Mouse (Mus musculus): ENCODE measurements around the gene Cercam. TPM values are rescaled to one million over a fixed set of nuclear protein-coding genes. Genes with fewer than 3 reads are reported as not detected.

The Cercam gene
- total and polyA plus RNA-seq, 2 experiments from 2014 or later, result 22.8 to 28.0 TPM

DNA sequence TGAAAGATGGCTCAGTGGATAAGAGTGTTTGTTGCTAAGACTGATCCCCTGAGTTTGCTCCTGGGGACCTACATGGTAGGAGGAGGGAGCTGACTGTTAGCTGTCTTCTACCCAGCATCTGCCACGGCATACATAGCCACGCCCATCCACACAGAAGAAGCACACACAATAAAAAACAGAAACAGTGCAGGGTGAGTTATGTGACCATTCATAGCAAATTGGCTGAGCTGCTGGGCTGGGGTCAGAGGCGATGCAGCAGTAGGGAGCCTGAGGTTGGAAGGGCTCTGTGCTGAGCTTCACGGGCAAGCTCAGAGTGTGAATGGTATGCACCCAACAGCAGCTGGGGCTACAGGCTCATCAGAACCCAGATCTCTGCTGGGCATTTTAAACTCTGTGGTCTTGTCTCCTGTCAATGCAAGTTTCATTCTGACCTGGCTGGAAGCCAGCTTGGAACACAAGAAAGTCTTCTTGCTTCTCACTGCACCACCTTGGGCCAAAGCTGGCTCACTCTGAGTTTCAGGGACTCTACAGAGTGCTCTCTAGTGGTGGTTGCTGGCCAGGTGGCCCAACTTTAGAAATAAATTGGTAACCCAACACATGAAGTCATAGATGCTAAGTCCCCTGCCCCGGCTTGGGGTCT lies 19.0 kb upstream of the Cercam start:
- H3K9ac ChIP-seq (replicated peaks; ENCODE audit: low read length, poor library complexity, severe bottlenecking), result no peak overlapping the region
- no peak for DNase-seq (ENCODE audit: low spot score)
- H3K9me3 ChIP-seq (ENCODE audit: low read length), result no peaks in the 10 kb centered on the region
- H3K27ac ChIP-seq (ENCODE audit: low read depth, low read length), result no peak overlapping the region
- H3K4me3 ChIP-seq (ENCODE audit: low read depth, low read length), result no peak overlapping the region
- no peaks in the 10 kb centered on the region; the same call in 1 of the 2 replicates for H3K4me1 ChIP-seq (ENCODE audit: insufficient read depth, low read length)
- no peak; the same call in 1 of the 2 replicates for TF ChIP-seq CTCF (IDR thresholded peaks at IDR 0.05)
- H3K4me2 ChIP-seq (ENCODE audit: low read depth, low read length, poor library complexity, severe bottlenecking), result no peak overlapping the region
- ATAC-seq (ENCODE audit: low FRiP score), result no peak
- no peaks in the 10 kb centered on the region for H3K36me3 ChIP-seq (ENCODE audit: insufficient read depth, low read length)
- WGBS, result 45% methylated on average over 5 of the region's 5 CpGs
- no peaks in the 10 kb centered on the region for H3K27me3 ChIP-seq (ENCODE audit: insufficient read depth, low read length)

DNA sequence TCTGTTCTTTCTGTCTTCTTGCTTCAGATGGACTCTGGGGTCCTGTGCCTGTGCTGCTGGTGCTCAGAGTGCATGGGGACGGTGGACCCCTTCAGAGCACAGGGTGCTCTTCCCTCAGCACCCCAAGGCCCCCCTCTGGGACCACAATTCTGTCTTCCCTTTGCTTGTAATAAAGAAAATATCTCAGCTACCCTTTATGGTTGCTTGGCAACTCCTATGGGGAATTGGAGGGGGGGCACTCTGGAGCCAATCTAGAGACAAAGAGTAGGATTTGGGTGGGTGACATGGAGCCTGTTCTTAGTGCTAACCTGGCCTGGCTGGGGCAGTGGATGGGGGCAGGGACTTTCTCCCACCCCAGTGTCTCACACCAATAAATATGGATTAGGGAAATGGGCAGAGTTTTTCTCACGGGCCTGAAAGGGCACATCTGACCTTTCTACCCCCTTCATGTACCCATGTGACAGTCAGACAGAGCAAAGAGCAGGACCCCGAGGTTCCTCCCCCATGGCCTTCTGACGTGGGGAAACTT lies 15.9 kb upstream of the Cercam start:
- H3K4me3 ChIP-seq (ENCODE audit: low read depth, low read length), result no peak overlapping the region
- H3K27me3 ChIP-seq (ENCODE audit: insufficient read depth, low read length), result no peaks in the 10 kb centered on the region
- 9% methylated on average over 4 of the region's 4 CpGs for WGBS
- no peak overlapping the region for H3K9ac ChIP-seq (replicated peaks; ENCODE audit: low read length, poor library complexity, severe bottlenecking)
- H3K4me1 ChIP-seq (ENCODE audit: insufficient read depth, low read length), result no peaks in the 10 kb centered on the region
- H3K36me3 ChIP-seq (ENCODE audit: insufficient read depth, low read length), result no peaks in the 10 kb centered on the region
- DNase-seq (ENCODE audit: low spot score) (no peak), ATAC-seq (ENCODE audit: low FRiP score) (no peak)
- no peak overlapping the region for H3K27ac ChIP-seq (ENCODE audit: low read depth, low read length)
- no peaks in the 10 kb centered on the region for H3K9me3 ChIP-seq (ENCODE audit: low read length)
- no peak for TF ChIP-seq CTCF (IDR thresholded peaks at IDR 0.05)
- H3K4me2 ChIP-seq (ENCODE audit: low read depth, low read length, poor library complexity, severe bottlenecking), result no peak overlapping the region

DNA sequence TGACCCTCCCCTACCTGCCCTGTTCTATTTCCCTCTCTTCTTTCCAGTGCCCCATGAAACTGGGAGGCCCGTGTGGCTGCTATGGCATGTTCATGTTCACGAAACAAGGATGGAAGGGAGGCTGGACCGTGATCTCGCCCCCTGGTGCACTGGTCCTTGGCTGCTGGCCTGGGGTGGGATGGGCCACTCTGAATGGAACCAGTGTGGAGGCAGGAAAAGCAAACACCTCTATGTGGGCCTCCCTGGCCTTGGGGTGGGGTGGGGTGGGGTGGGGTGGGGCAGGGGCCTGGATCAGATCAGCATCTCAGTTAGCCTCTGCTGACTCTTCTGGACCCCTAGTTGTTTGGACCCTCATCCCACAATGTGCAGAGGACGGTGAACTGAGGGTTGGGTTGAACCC lies 15.2 kb upstream of the Cercam start:
- 47% methylated on average over 5 of the region's 5 CpGs for WGBS
- no peak for DNase-seq (ENCODE audit: low spot score)
- TF ChIP-seq CTCF (IDR thresholded peaks at IDR 0.05), result no peak

DNA sequence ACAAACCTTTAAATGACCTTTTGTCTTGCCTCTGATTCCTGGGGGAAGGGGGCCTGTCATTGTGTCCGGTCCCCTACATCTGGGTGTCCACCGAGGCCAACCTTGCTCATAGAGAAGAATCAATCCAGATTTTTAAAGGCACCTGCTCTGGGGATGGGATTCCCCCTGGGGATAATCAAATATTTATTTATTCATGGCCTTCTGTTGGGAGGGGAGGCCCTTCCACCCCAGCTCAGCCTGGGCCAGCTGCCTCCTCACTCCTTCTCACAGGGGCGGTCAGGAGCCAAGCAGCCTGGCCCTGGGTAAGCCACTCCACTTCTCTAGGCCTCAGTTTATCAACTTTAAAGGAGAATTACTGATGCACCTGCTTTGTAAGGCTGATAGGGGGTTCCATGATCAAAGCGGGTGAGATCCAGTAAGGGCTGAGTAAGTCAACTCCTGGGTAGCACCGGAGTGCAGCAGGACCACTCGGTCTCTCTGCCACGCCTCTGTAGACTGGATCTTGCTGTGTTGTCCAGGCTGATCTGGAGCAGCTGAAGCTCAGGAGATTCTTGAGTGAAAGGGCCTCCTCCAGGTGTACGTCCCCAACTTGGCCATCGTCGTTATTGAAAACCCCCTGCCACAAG lies 13.3 kb upstream of the Cercam start:
- DNase-seq (ENCODE audit: low spot score) (no peak), ATAC-seq (ENCODE audit: low FRiP score) (no peak)
- Histone ChIP-seq H3K4me1 (ENCODE audit: insufficient read depth, low read length) (no peaks in the 10 kb centered on the region), H3K4me3 (ENCODE audit: low read depth, low read length) (no peak overlapping the region), H3K27ac (ENCODE audit: low read depth, low read length) (no peak overlapping the region), H3K36me3 (ENCODE audit: insufficient read depth, low read length) (no peaks in the 10 kb centered on the region), H3K9me3 (ENCODE audit: low read length) (no peaks in the 10 kb centered on the region), H3K9ac (replicated peaks; ENCODE audit: low read length, poor library complexity, severe bottlenecking) (no peak overlapping the region), H3K27me3 (ENCODE audit: insufficient read depth, low read length) (no peaks in the 10 kb centered on the region), H3K4me2 (ENCODE audit: low read depth, low read length, poor library complexity, severe bottlenecking) (no peak overlapping the region)
- 49% methylated on average over 10 of the region's 10 CpGs for WGBS
- TF ChIP-seq CTCF (IDR thresholded peaks at IDR 0.05), result no peak

More for the DNA sequence above, 15.2 kb upstream of the Cercam start:
- no peak overlapping the region for H3K4me2 ChIP-seq (ENCODE audit: low read depth, low read length, poor library complexity, severe bottlenecking)
- H3K9ac ChIP-seq (replicated peaks; ENCODE audit: low read length, poor library complexity, severe bottlenecking), result no peak overlapping the region
- H3K27ac ChIP-seq (ENCODE audit: low read depth, low read length), result no peak overlapping the region
- no peaks in the 10 kb centered on the region for H3K27me3 ChIP-seq (ENCODE audit: insufficient read depth, low read length)
- H3K9me3 ChIP-seq (ENCODE audit: low read length), result no peaks in the 10 kb centered on the region
- ATAC-seq (ENCODE audit: low FRiP score), result no peak
- no peaks in the 10 kb centered on the region for H3K4me1 ChIP-seq (ENCODE audit: insufficient read depth, low read length)
- H3K36me3 ChIP-seq (ENCODE audit: insufficient read depth, low read length), result no peaks in the 10 kb centered on the region
- H3K4me3 ChIP-seq (ENCODE audit: low read depth, low read length), result no peak overlapping the region

DNA sequence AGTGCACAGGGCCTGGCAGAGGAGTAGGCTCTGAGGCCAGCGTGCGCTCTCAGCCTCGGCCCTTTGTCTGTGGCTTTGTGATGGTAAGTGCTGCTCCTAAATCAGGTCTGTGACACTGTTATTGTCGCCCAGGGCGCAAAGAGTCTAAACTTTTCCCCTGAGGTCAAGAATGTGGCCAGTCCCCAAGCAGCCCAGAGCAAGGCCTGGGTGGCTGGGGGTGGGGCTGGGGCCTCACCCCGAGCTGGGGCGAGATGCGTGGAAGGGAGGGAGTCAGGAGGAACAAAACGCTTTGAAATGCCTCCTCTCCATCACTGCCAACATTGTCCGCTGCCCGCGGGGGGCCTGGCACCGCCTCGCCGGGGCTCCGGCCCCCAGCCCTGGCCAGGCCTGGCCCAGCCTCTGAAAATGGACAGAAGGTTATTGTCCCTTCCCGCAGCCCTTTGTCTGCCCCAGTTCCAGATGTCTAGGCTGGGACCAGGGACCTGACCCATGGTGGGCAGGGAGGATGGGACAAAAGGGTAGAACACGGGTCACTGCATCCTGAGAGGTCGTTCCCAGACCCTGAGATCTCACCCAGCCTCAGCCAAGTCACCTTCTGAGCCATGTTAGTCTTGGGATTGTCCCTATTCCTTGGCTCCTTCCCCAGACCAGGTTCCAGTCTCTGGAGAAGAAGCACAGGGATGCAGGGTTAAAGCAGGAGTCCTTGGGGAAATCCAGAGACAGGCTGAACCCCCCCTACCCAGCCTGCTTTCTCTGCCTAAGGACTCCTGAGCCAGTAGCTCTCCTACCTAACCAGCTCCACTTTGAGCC lies 12.3 kb upstream of the Cercam start:
- Histone ChIP-seq H3K27ac (ENCODE audit: low read depth, low read length) (no peak overlapping the region), H3K9me3 (ENCODE audit: low read length) (no peaks in the 10 kb centered on the region), H3K4me1 (ENCODE audit: insufficient read depth, low read length) (no peaks in the 10 kb centered on the region), H3K9ac (replicated peaks; ENCODE audit: low read length, poor library complexity, severe bottlenecking) (no peak overlapping the region), H3K4me2 (ENCODE audit: low read depth, low read length, poor library complexity, severe bottlenecking) (no peak overlapping the region), H3K27me3 (ENCODE audit: insufficient read depth, low read length) (no peaks in the 10 kb centered on the region), H3K36me3 (ENCODE audit: insufficient read depth, low read length) (no peaks in the 10 kb centered on the region), H3K4me3 (ENCODE audit: low read depth, low read length) (no peak overlapping the region)
- ATAC-seq (ENCODE audit: low FRiP score), result no peak
- WGBS, result 15% methylated on average over 19 of the region's 19 CpGs
- no peak for TF ChIP-seq CTCF (IDR thresholded peaks at IDR 0.05)
- no peak for DNase-seq (ENCODE audit: low spot score)

Measured in midbrain, postnatal 0 days (tissue).